Mouse (Mus musculus) forebrain, embryonic 16.5 days (tissue): ENCODE results near the gene Cdkn1b. TPM values are rescaled to one million over a fixed set of nuclear protein-coding genes. Genes with fewer than 3 reads are reported as not detected.
A peak's percentile ranks its signal among the peaks of the same experiment; 100 is the strongest.

ENCODE experiments used
- ATAC-seq: fragments of 200-750 bp; cut with Nextera tagmentation; 2 replicates; pipeline ENCODE4 v1.8.0; 2017; ENCODE audit warnings: mild to moderate bottlenecking, moderate library complexity
- H3K27ac ChIP-seq: fragments of 300-500 bp; sonication (generic); 2 replicates; pipeline ENCODE4 v1.5.1; 2014; ENCODE audit warnings: low read length, control low read depth
- H3K27me3 ChIP-seq: fragments of 300-500 bp; sonication (generic); replicated peaks from 2 replicates; pipeline ENCODE4 v1.6.1; 2014; ENCODE audit warnings: low read length; ENCODE audit not compliant: control insufficient read depth, insufficient read depth
- H3K36me3 ChIP-seq: fragments of 300-500 bp; sonication (generic); 2 replicates; pipeline ENCODE4 v1.6.1; 2014; ENCODE audit not compliant: control insufficient read depth, insufficient read depth
- H3K4me1 ChIP-seq: fragments of 300-500 bp; sonication (generic); replicated peaks from 2 replicates; pipeline ENCODE4 v1.6.1; 2014; ENCODE audit warnings: low read length; ENCODE audit not compliant: control insufficient read depth, insufficient read depth
- H3K4me2 ChIP-seq: fragments of 300-500 bp; sonication (generic); 2 replicates; pipeline ENCODE4 v1.6.1; 2014; ENCODE audit warnings: mild to moderate bottlenecking, low read length, control low read depth
- H3K4me3 ChIP-seq: fragments of 300-500 bp; sonication (generic); replicated peaks from 2 replicates; pipeline ENCODE4 v1.5.1; 2014; ENCODE audit warnings: mild to moderate bottlenecking, low read length, control low read depth
- H3K9ac ChIP-seq: fragments of 300-500 bp; sonication (generic); replicated peaks from 2 replicates; pipeline ENCODE4 v1.6.1; 2014; ENCODE audit warnings: low read depth, low read length, control low read depth
- H3K9me3 ChIP-seq: fragments of 300-500 bp; sonication (generic); 2 replicates; pipeline ENCODE4 v1.6.1; 2016; ENCODE audit warnings: low read length; ENCODE audit not compliant: control insufficient read depth
- WGBS: fragments of 180-500 bp; shearing (Covaris S2); extraction: QIAGEN DNeasy Blood & Tissue Kit; methylation state at CpG from one replicate; pipeline ENCODE4 v1.1.7; 2014; 5-methylcytosine and 5-hydroxymethylcytosine counted together
- polyA plus RNA-seq: library from polyadenylated mRNA; unstranded; fragments of >200 nt; fragmentation: Nextera tagmentation; extraction: Ambion mirVana; gene quantifications from 2 replicates; pipeline ENCODE4 v1.2.1, GENCODE M21; 2015

Cdkn1b gene
- polyA plus RNA-seq, 1 experiment from 2014 or later, result 39.4 TPM

GRCm38 (mm10) chr6:134949241-134949640, 29.0 kb downstream of the Cdkn1b start:
- no peaks in the 10 kb centered on the region for H3K27me3 ChIP-seq
- no peak overlapping the region for H3K4me3 ChIP-seq
- 0 out of 2 replicates have a peak, but pooled peaks cover 2% of the 10 kb centered on the region for H3K4me1 ChIP-seq
- 93% methylated on average over 3 of the region's 3 CpGs for WGBS
- ATAC-seq, result no peak
- no peak overlapping the region for H3K4me2 ChIP-seq
- H3K36me3 ChIP-seq, result no peaks in the 10 kb centered on the region
- H3K9me3 ChIP-seq, result no peaks in the 10 kb centered on the region
- no peak overlapping the region for H3K27ac ChIP-seq
- H3K9ac ChIP-seq, result no peak overlapping the region

DNA sequence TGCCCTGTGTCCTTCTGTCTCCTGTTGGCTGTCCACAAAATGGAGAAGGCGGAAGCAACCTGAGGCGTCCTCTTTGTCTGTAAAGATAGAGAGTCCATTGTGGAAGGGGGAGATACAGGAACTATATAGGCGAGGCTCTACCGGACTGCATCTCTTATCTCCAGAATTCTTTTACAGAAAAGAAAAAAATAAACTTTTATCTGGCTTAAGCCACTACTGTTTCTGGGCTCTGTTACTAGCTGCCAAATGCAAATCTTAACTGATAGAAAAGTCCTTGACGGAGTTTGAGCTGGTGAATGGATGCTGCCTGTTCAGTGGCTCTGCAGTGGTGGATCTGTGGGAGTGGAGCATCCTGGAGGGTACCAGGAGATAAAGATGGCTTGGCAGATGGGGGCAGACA, 31.2 kb downstream of the Cdkn1b start:
- H3K4me1 ChIP-seq, result 0 out of 2 replicates have a peak, but pooled peaks cover 2% of the 10 kb centered on the region
- H3K27me3 ChIP-seq, result no peaks in the 10 kb centered on the region
- ATAC-seq, result no peak
- no peaks in the 10 kb centered on the region for H3K9me3 ChIP-seq
- no peak overlapping the region for H3K9ac ChIP-seq
- no peak overlapping the region for H3K27ac ChIP-seq
- WGBS, result 83% methylated on average over 5 of the region's 5 CpGs
- H3K4me3 ChIP-seq, result no peak overlapping the region
- no peak overlapping the region for H3K4me2 ChIP-seq
- no peaks in the 10 kb centered on the region for H3K36me3 ChIP-seq

GRCm38 (mm10) chr6:134953976-134954375, 33.8 kb downstream of the Cdkn1b start:
- no peaks in the 10 kb centered on the region for H3K36me3 ChIP-seq
- ATAC-seq, result peak; percentile 75
- H3K4me1 ChIP-seq, result 0 out of 2 replicates have a peak, but pooled peaks cover 2% of the 10 kb centered on the region
- H3K9me3 ChIP-seq, result no peaks in the 10 kb centered on the region
- no peak overlapping the region for H3K4me3 ChIP-seq
- WGBS, result 36% methylated on average over 11 of the region's 11 CpGs
- no peak overlapping the region for H3K27ac ChIP-seq
- no peaks in the 10 kb centered on the region for H3K27me3 ChIP-seq
- H3K4me2 ChIP-seq, result peak overlapping the region; percentile 1; the same call in 1 of the 2 replicates
- no peak overlapping the region for H3K9ac ChIP-seq

DNA sequence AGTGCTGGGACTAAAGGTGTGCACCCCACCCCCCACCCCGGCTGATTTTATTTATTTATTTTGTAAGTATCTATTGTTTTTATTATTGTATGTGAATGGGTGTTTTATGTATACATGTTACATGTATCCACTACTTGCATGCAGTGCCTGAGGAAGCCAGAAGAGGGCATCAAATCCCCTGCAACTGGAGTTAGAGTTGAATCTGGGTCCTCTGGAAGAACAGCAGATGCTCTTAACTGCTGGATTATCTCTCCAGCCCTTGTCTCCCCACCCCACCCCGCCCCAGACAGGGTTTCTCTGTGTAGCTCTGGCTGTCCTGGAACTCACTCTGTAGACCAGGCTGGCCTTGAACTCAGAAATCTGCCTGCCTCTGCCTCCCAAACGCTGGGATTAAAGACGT, 36.2 kb downstream of the Cdkn1b start:
- H3K27ac ChIP-seq, result no peak overlapping the region
- ATAC-seq, result no peak
- 88% methylated on average over 4 of the region's 4 CpGs for WGBS
- no peaks in the 10 kb centered on the region for H3K36me3 ChIP-seq
- peaks cover 10% of the 10 kb centered on the region for H3K4me1 ChIP-seq
- no peak overlapping the region for H3K4me3 ChIP-seq
- no peaks in the 10 kb centered on the region for H3K9me3 ChIP-seq
- H3K27me3 ChIP-seq, result no peaks in the 10 kb centered on the region
- no peak overlapping the region for H3K9ac ChIP-seq
- no peak overlapping the region for H3K4me2 ChIP-seq

DNA sequence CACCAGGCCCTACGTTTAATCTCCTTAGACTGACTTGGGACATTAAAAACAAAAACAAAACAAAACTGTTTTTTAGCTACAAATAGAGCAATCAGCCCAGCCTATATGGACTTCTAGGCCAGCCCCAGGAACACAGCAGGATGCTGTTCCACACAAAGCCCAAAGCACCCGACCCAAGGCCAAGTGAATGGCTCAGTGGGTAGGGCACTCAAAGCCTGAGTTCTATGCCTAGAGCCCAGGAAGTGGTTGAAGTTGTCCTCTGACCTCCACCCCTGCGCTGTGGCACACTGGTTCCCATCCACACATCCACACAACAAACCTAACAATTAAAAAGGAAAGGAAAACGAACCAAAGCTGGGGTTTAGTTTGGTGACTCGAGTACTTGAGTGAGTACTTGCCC, 41.1 kb downstream of the Cdkn1b start:
- H3K4me1 ChIP-seq, result peaks cover 12% of the 10 kb centered on the region
- H3K4me2 ChIP-seq, result no peak overlapping the region
- no peak overlapping the region for H3K4me3 ChIP-seq
- no peak overlapping the region for H3K27ac ChIP-seq
- no peak for ATAC-seq
- no peaks in the 10 kb centered on the region for H3K27me3 ChIP-seq
- H3K9ac ChIP-seq, result no peak overlapping the region
- no peaks in the 10 kb centered on the region for H3K36me3 ChIP-seq
- WGBS, result 42% methylated on average over 5 of the region's 5 CpGs
- H3K9me3 ChIP-seq, result no peaks in the 10 kb centered on the region

DNA sequence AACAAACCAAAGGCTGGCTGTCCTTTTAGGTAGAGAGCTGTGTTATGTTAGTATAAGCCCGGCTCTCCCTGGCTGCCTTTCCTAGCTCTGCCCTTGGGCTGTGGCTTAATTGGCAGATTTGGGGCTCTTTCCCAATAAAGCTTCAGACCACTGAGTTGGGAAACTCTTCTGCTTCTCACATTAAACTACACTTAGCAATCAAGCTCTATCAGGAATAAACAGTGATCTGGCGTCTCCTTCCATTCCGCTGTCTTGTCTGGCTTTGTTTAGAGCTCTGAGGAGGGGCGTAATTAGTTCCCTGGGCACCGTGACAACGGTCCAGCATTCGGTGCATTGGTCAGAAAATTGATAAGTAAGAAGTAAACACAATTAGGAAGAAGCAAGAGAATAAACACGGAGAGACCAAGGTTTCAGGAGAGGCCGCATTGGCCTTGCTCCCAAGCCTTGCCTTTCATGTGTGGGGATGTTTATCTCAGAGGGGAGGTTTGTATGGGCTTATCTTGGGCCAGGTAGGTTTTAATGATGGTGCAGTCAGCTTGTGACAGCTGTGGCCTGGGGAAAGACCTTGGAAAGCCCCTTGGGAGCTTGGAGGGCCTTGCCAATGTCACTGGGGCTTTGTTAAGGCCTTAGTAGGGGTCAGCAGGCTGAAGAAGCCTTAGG, 41.8 kb downstream of the Cdkn1b start:
- peak; percentile 53 for ATAC-seq
- peak overlapping the region; percentile 29 for H3K27ac ChIP-seq

GRCm38 (mm10) chr6:134962518-134962893, 42.3 kb downstream of the Cdkn1b start:
- no peaks in the 10 kb centered on the region for H3K27me3 ChIP-seq
- H3K4me3 ChIP-seq, result no peak overlapping the region
- ATAC-seq, result peak; percentile 75
- H3K4me2 ChIP-seq, result no peak overlapping the region
- H3K4me1 ChIP-seq, result peaks cover 12% of the 10 kb centered on the region
- H3K27ac ChIP-seq, result peak overlapping the region; percentile 29
- H3K36me3 ChIP-seq, result no peaks in the 10 kb centered on the region
- H3K9me3 ChIP-seq, result no peaks in the 10 kb centered on the region
- WGBS, result 32% methylated on average over 5 of the region's 5 CpGs
- no peak overlapping the region for H3K9ac ChIP-seq

More for the DNA sequence above, 41.8 kb downstream of the Cdkn1b start:
- WGBS, result 24% methylated on average over 9 of the region's 9 CpGs
- Histone ChIP-seq H3K36me3 (no peaks in the 10 kb centered on the region), H3K9ac (no peak overlapping the region), H3K4me1 (peaks cover 12% of the 10 kb centered on the region), H3K4me3 (no peak overlapping the region), H3K27me3 (no peaks in the 10 kb centered on the region), H3K9me3 (no peaks in the 10 kb centered on the region), H3K4me2 (no peak overlapping the region)

DNA sequence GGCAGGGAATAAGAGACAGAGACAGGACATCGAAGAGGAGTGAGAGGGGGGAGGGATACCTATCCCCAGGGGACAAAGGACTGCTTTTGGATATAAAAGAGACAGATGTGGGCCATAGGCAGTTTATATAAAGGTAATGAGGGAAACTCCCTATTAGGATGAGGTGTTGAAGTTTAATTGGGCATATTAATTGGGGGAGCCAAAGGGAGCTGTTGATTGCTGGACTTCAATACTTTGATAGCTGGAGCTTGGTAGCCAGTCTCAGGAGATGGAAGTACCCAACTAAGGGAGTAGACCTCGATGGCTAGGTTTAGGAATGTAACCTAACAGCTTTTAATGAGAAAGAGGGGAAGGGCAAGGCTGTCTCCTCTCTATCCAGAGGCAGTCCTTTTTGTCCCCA, 43.7 kb downstream of the Cdkn1b start:
- no peak overlapping the region for H3K27ac ChIP-seq
- ATAC-seq, result no peak

GRCm38 (mm10) chr6:134966681-134967080, 46.5 kb downstream of the Cdkn1b start:
- H3K27ac ChIP-seq, result no peak overlapping the region
- 0 out of 2 replicates have a peak, but pooled peaks cover 4% of the 10 kb centered on the region for H3K4me1 ChIP-seq
- no peak overlapping the region for H3K4me3 ChIP-seq
- 84% methylated on average over 5 of the region's 5 CpGs for WGBS
- no peak overlapping the region for H3K9ac ChIP-seq
- no peak overlapping the region for H3K4me2 ChIP-seq
- no peaks in the 10 kb centered on the region for H3K9me3 ChIP-seq
- ATAC-seq, result no peak
- H3K36me3 ChIP-seq, result no peaks in the 10 kb centered on the region
- H3K27me3 ChIP-seq, result no peaks in the 10 kb centered on the region

More for the DNA sequence above, 43.7 kb downstream of the Cdkn1b start:
- no peaks in the 10 kb centered on the region for H3K9me3 ChIP-seq
- H3K27me3 ChIP-seq, result no peaks in the 10 kb centered on the region
- H3K4me1 ChIP-seq, result peaks cover 12% of the 10 kb centered on the region
- 44% methylated on average over 2 of the region's 2 CpGs for WGBS
- no peak overlapping the region for H3K4me2 ChIP-seq
- H3K36me3 ChIP-seq, result no peaks in the 10 kb centered on the region
- no peak overlapping the region for H3K4me3 ChIP-seq
- no peak overlapping the region for H3K9ac ChIP-seq

DNA sequence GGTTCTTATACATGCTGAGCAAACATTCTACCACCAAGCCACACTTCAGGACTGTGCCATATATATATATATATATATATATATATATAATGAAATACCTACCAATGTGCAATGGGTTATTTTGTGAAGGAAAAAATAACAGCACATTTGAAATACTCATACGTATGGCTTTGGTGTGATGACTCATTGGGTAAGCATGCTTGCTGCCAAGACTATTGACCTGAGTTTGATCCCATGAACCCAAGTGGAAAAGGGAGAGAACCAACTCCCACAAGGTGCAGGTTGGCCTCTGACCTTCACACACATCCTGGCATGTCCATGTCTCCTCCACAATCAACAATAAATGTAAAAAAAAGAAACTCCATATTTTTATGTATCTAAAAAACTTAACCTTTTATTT, 48.1 kb downstream of the Cdkn1b start:
- 89% methylated on average over 1 of the region's 1 CpGs for WGBS
- Histone ChIP-seq H3K27me3 (no peaks in the 10 kb centered on the region), H3K27ac (no peak overlapping the region), H3K9ac (no peak overlapping the region), H3K4me3 (no peak overlapping the region), H3K4me2 (no peak overlapping the region), H3K36me3 (no peaks in the 10 kb centered on the region), H3K4me1 (no peaks in the 10 kb centered on the region), H3K9me3 (no peaks in the 10 kb centered on the region)
- no peak for ATAC-seq
